Mouse (Mus musculus) lung, postnatal 0 days (tissue): ENCODE measurements at regions not wholly inside any gene's neighbourhood (a gene's known extent, or its start where the extent isn't known, plus 50 kb on each side); places are given as distances from the start of the nearest gene placed in this dataset.

Experiments
- ATAC-seq: fragments of 200-750 bp; cut with Nextera tagmentation; 2 replicates; pipeline ENCODE4 v1.8.0; 2017; ENCODE audit warnings: moderate library complexity
- DNase-seq: peaks from one replicate; pipeline ENCODE4 v3.0.0-alpha.2; 2016; ENCODE audit warnings: low spot score
- H3K27ac ChIP-seq: fragments of 300-500 bp; sonication (generic); 2 replicates; pipeline ENCODE4 v1.5.1; 2014; ENCODE audit warnings: antibody characterized with exemption, mild to moderate bottlenecking, low read length, mixed read lengths
- H3K27me3 ChIP-seq: fragments of 300-500 bp; sonication (generic); replicated peaks from 2 replicates; pipeline ENCODE4 v1.6.1; 2014; ENCODE audit warnings: low read length, mixed read lengths; ENCODE audit not compliant: insufficient read depth
- H3K36me3 ChIP-seq: fragments of 300-500 bp; sonication (generic); 2 replicates; pipeline ENCODE4 v1.6.1; 2014; ENCODE audit warnings: low read length, mixed read lengths; ENCODE audit not compliant: insufficient read depth
- H3K4me1 ChIP-seq: fragments of 300-500 bp; sonication (generic); 2 replicates; pipeline ENCODE4 v1.6.1; 2014; ENCODE audit warnings: antibody characterized with exemption, low read depth, low read length, mixed read lengths; ENCODE audit not compliant: insufficient read depth
- H3K4me2 ChIP-seq: fragments of 300-500 bp; sonication (generic); replicated peaks from 2 replicates; pipeline ENCODE4 v1.6.1; 2014; ENCODE audit warnings: low read depth, mild to moderate bottlenecking, low read length, moderate library complexity, mixed read lengths
- H3K4me3 ChIP-seq: fragments of 300-500 bp; sonication (generic); 2 replicates; pipeline ENCODE4 v1.5.1; 2014; ENCODE audit warnings: low read depth, low read length
- H3K9ac ChIP-seq: fragments of 300-500 bp; sonication (generic); replicated peaks from 2 replicates; pipeline ENCODE4 v1.6.1; 2014; ENCODE audit warnings: low read depth, mild to moderate bottlenecking
- H3K9me3 ChIP-seq: fragments of 300-500 bp; sonication (generic); 2 replicates; pipeline ENCODE4 v1.6.1; 2016; ENCODE audit warnings: low read length, mixed read lengths
- CTCF ChIP-seq: IDR thresholded peaks from 2 replicates; pipeline ENCODE4 v1.5.1; 2016; ENCODE audit warnings: antibody characterized with exemption, mild to moderate bottlenecking
- EP300 ChIP-seq: IDR thresholded peaks from 2 replicates; pipeline ENCODE4 v1.6.1; 2016; ENCODE audit warnings: antibody characterized with exemption, mild to moderate bottlenecking, control low read depth
- WGBS: fragments of 180-500 bp; shearing (Covaris S2); extraction: QIAGEN DNeasy Blood & Tissue Kit; methylation state at CpG from one replicate; pipeline ENCODE4 v1.1.7; 2014; 5-methylcytosine and 5-hydroxymethylcytosine counted together

DNA sequence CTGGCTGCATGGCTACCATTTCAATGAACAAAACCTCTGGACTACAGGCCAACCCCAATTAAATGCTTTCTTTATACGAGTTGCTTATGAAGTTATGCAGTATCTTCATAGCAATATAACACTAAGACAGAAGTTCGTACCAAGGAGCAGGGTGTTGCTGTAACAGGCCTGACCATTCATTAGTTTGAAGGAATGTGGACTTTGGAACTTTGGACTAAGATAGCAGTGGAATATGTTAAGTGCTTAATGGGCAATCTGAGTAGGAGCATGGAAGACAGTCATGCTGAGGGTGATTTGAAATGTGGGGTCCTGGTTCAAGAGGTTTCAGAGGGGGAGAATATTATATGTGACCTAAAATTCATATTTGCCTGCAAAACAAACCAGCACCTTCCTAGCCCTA, 623.8 kb downstream of the Tmem114 start:
- ATAC-seq (no peak), DNase-seq (no peak)
- no peaks in the 10 kb centered on the region for H3K27me3 ChIP-seq
- H3K36me3 ChIP-seq: no peaks in the 10 kb centered on the region
- no peaks in the 10 kb centered on the region for H3K9me3 ChIP-seq
- H3K4me1 ChIP-seq: no peaks in the 10 kb centered on the region
- H3K9ac ChIP-seq: no peak overlapping the region
- TF ChIP-seq EP300 (no peak), CTCF (no peak)
- no peak overlapping the region for H3K27ac ChIP-seq
- no peak overlapping the region for H3K4me3 ChIP-seq
- WGBS: 70% methylated on average over 2 of the region's 2 CpGs
- H3K4me2 ChIP-seq: no peak overlapping the region

DNA sequence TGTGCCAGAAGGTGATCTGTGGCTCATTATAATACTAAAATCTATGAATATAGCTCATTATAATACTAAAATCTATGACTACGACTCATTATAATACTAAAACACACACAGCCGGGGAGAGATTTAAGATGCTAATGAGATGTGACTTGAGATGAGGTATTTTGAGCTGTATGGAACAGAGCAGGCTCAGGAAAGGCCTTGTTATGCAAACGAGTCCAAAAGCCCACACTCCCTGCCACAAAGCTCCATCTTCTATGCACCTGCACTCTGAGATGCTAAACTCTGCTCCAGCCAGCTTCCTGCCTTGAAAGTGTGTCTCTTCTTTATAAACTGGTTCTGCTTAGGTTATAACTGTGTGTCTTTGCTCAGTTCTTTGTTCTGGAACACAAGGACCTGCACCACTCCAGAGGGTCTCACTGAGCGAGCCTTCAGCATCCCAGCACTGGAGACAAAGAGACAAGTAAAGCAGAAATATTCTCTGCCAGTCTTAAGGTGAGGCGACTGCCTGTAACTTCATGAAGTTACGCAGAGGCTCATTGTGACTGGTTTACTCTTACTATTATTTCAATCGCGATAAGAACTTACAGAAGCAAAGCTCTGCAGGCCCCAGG, 627.7 kb downstream of the Tmem114 start:
- no peak overlapping the region for H3K9ac ChIP-seq
- ATAC-seq (no peak), DNase-seq (no peak)
- no peak overlapping the region for H3K4me2 ChIP-seq
- 66% methylated on average over 8 of the region's 8 CpGs for WGBS
- no peaks in the 10 kb centered on the region for H3K4me1 ChIP-seq
- no peak for TF ChIP-seq EP300
- no peak for TF ChIP-seq CTCF
- H3K27ac ChIP-seq: no peak overlapping the region
- no peaks in the 10 kb centered on the region for H3K27me3 ChIP-seq
- no peaks in the 10 kb centered on the region for H3K9me3 ChIP-seq
- no peak overlapping the region for H3K4me3 ChIP-seq
- H3K36me3 ChIP-seq: no peaks in the 10 kb centered on the region

DNA sequence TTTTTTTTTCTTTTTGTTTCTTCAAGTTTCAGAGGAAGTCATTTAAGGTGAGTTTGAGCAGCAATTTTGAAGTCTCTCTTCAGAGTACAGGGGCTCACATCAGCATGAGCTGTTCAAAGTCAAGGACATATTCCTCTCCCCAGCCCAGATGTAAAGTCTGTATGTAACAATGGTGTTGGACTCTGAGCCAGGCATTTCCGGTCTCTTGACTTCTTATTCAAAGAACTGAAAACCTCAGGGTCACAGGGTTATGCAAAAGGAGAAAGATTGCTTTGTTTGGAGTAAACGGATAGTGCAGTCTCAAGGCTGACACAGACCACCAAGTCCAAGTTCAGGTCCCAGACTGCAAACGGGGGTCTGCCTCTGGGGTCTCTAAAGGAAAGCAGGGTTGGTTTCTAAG, 629.4 kb downstream of the Tmem114 start:
- H3K27me3 ChIP-seq: no peaks in the 10 kb centered on the region
- TF ChIP-seq EP300 (no peak), CTCF (no peak)
- DNase-seq: no peak

DNA sequence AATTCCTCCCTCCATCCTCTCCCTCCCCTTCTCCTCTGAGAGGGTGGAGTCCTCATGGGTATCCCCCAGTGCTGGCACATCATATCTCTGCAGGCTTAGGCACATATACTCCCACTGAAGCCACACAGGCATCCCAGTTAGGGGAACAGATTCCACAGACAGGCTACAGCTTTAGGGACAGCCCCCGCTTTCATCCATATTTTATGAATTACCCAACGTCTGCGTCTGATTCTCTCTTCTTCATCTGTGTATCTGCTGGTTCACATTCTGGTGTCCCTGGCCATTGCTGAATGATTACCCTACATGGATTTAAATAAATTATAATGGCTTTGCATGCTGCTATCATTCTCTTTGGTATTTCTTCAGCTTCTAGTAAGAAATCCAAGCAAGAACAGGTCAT, 632.4 kb downstream of the Tmem114 start:
- DNase-seq (no peak), ATAC-seq (no peak)
- H3K4me1 ChIP-seq: no peaks in the 10 kb centered on the region
- H3K4me2 ChIP-seq: no peak overlapping the region
- WGBS: 85% methylated on average over 3 of the region's 3 CpGs
- no peaks in the 10 kb centered on the region for H3K9me3 ChIP-seq
- H3K9ac ChIP-seq: no peak overlapping the region
- H3K27me3 ChIP-seq: no peaks in the 10 kb centered on the region
- no peak overlapping the region for H3K27ac ChIP-seq
- no peak overlapping the region for H3K4me3 ChIP-seq
- TF ChIP-seq CTCF (no peak), EP300 (no peak)
- no peaks in the 10 kb centered on the region for H3K36me3 ChIP-seq

More for the DNA sequence above, 629.4 kb downstream of the Tmem114 start:
- ATAC-seq: no peak
- Histone ChIP-seq H3K27ac (no peak overlapping the region), H3K4me2 (no peak overlapping the region), H3K9me3 (no peaks in the 10 kb centered on the region), H3K36me3 (no peaks in the 10 kb centered on the region), H3K4me1 (no peaks in the 10 kb centered on the region), H3K4me3 (no peak overlapping the region), H3K9ac (no peak overlapping the region)
- 38% methylated on average over 3 of the region's 3 CpGs for WGBS

DNA sequence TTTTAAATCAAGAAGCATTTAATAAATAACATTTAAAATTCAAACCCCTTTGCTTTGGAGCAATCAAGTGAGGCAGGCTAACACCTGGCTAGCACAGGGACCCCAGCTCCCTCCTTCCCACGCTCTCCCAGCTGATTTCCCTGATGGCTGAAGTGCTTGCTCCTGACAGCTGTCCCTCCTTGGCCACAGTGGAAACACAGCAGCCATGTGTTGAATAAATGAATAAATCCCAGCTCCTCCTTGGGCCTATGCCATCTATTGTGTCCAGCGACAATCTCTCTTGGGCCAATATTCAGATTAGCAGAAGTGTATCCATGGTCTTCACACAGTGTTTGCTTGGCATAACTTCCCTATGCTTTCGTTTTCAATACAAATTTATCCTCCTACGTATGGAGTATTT, 634.7 kb downstream of the Tmem114 start:
- Histone ChIP-seq H3K9me3 (no peaks in the 10 kb centered on the region), H3K4me2 (no peak overlapping the region), H3K4me3 (no peak overlapping the region), H3K36me3 (no peaks in the 10 kb centered on the region), H3K27ac (no peak overlapping the region), H3K27me3 (no peaks in the 10 kb centered on the region), H3K4me1 (no peaks in the 10 kb centered on the region), H3K9ac (no peak overlapping the region)
- 72% methylated on average over 4 of the region's 4 CpGs for WGBS
- ATAC-seq (no peak), DNase-seq (no peak)
- no peak for TF ChIP-seq CTCF
- TF ChIP-seq EP300: no peak

DNA sequence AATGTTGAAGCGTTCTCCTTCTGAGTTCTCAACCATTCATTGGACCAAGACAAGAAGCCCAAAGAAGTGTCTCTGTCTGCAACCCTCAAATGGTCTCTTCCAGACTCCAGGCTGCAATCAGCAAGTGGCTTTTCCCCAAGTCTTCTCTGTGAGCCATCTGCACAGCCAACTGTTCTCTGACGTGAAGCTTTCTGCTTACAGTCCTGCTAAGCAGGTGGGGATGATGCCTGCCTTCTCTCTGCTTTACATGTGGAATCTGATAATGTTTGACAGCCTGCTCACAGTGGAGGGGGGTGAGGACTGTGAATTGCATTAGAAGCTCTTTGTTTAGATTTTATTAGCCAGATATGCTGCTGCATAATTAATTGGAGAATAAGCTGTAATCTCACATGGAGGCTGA, 636.7 kb downstream of the Tmem114 start:
- 53% methylated on average over 2 of the region's 2 CpGs for WGBS
- no peak for TF ChIP-seq CTCF
- TF ChIP-seq EP300: no peak
- Histone ChIP-seq H3K27ac (no peak overlapping the region), H3K4me1 (no peaks in the 10 kb centered on the region), H3K27me3 (no peaks in the 10 kb centered on the region), H3K4me3 (no peak overlapping the region), H3K9ac (no peak overlapping the region), H3K9me3 (no peaks in the 10 kb centered on the region), H3K36me3 (no peaks in the 10 kb centered on the region), H3K4me2 (no peak overlapping the region)
- DNase-seq (no peak), ATAC-seq (no peak)

DNA sequence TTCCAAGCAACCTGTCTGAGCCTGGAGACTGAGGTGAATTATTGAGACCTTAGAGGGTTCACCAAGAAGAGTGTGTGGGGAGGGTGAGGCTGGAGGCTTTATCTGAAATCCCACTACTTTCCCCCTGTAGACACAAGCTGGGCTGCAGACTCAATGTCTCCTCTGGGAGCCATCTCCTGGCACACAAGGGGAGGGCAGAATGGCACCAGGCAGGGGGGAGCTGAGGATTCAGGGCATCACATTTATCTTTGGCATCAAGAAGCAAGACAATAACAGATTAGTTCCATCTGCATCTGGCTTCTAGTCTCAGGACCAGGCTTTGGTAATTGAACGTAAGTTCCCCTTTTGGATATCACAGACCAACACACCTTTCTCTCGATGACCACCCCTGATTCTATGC, 643.4 kb downstream of the Tmem114 start:
- Histone ChIP-seq H3K4me2 (no peak overlapping the region), H3K9ac (no peak overlapping the region), H3K27ac (no peak overlapping the region), H3K36me3 (no peaks in the 10 kb centered on the region), H3K4me3 (no peak overlapping the region), H3K4me1 (no peaks in the 10 kb centered on the region), H3K9me3 (no peaks in the 10 kb centered on the region), H3K27me3 (no peaks in the 10 kb centered on the region)
- no peak for TF ChIP-seq CTCF
- no peak for TF ChIP-seq EP300
- no peak for DNase-seq
- no peak for ATAC-seq
- WGBS: 75% methylated on average over 2 of the region's 2 CpGs
